Mouse (Mus musculus) kidney, postnatal 4 days (tissue): ENCODE measurements around the gene Abhd4.

Source experiments
- DNase-seq, 2 experiments: peaks; one replicate each; pipeline ENCODE4 v3.0.0; 2021; ENCODE audit warnings: mixed read lengths in 2 of 2

Gene Abhd4

GRCm38 (mm10) chr14:54253741-54254291 lies at the start of gene Abhd4, which contains the start of gene Dad1:
TSS of gene Abhd4 (plus strand) at chr14:54254188.
TSS of gene Dad1 (minus strand) at chr14:54254104.
- DNase-seq = peak; percentile 98 to 99

- DNase-seq = no peak
Measured at GRCm38 (mm10) chr14:54204311-54204710, 49.7 kb upstream of the Abhd4 start.

GRCm38 (mm10) chr14:54204786-54205185 lies 49.2 kb upstream of the Abhd4 start:
- no peak for DNase-seq

GRCm38 (mm10) chr14:54205904-54206303 lies 48.1 kb upstream of the Abhd4 start:
- no peak for DNase-seq

GRCm38 (mm10) chr14:54206309-54206708 lies 47.7 kb upstream of the Abhd4 start:
- DNase-seq = no peak

GRCm38 (mm10) chr14:54206750-54207550 lies 47.0 kb upstream of the Abhd4 start:
- DNase-seq = no peak

- no peak for DNase-seq
Measured at GRCm38 (mm10) chr14:54207924-54208323, 46.1 kb upstream of the Abhd4 start.

GRCm38 (mm10) chr14:54208741-54209140 lies 45.2 kb upstream of the Abhd4 start:
- DNase-seq = no peak

GRCm38 (mm10) chr14:54209932-54210331 lies 44.1 kb upstream of the Abhd4 start:
- no peak for DNase-seq

GRCm38 (mm10) chr14:54210401-54210800 lies 43.6 kb upstream of the Abhd4 start:
- no peak for DNase-seq

- DNase-seq = no peak
Measured at GRCm38 (mm10) chr14:54211199-54211598, 42.8 kb upstream of the Abhd4 start.

GRCm38 (mm10) chr14:54211755-54212154 lies 42.2 kb upstream of the Abhd4 start:
- DNase-seq = no peak

GRCm38 (mm10) chr14:54213734-54214133 lies 40.3 kb upstream of the Abhd4 start:
- DNase-seq = no peak

- no peak for DNase-seq
Measured at GRCm38 (mm10) chr14:54214477-54214876, 39.5 kb upstream of the Abhd4 start.

- DNase-seq = no peak
Measured at GRCm38 (mm10) chr14:54214901-54215300, 39.1 kb upstream of the Abhd4 start.

- DNase-seq = no peak
Measured at GRCm38 (mm10) chr14:54216126-54216525, 37.9 kb upstream of the Abhd4 start.

GRCm38 (mm10) chr14:54218233-54218632 lies 35.8 kb upstream of the Abhd4 start:
- no peak for DNase-seq

GRCm38 (mm10) chr14:54218721-54219120 lies 35.3 kb upstream of the Abhd4 start:
- DNase-seq = no peak

GRCm38 (mm10) chr14:54219256-54219655 lies 34.7 kb upstream of the Abhd4 start:
- no peak for DNase-seq

- DNase-seq = no peak
Measured at GRCm38 (mm10) chr14:54219849-54220248, 34.1 kb upstream of the Abhd4 start.

- DNase-seq = no peak
Measured at GRCm38 (mm10) chr14:54220726-54221494, 33.1 kb upstream of the Abhd4 start.

- DNase-seq = no peak
Measured at GRCm38 (mm10) chr14:54221641-54222040, 32.3 kb upstream of the Abhd4 start.

- no peak for DNase-seq
Measured at GRCm38 (mm10) chr14:54222289-54222727, 31.7 kb upstream of the Abhd4 start.
